Mouse (Mus musculus) frontal cortex, postnatal 10 days (tissue): Measurements from ENCODE around the gene Gtpbp10.

Source experiments
- DNase-seq, 2 experiments: peaks; one replicate each; pipeline ENCODE4 v3.0.0; 2022; ENCODE audit warnings: low spot score in 2 of 2, mixed read lengths in 1 of 2

The Gtpbp10 gene

GRCm38 (mm10) chr5:5496393-5496792, 62.9 kb downstream of the Gtpbp10 start:
- DNase-seq, result no peak

GRCm38 (mm10) chr5:5495042-5495441, 64.3 kb downstream of the Gtpbp10 start:
- no peak for DNase-seq

GRCm38 (mm10) chr5:5494269-5495005, 64.9 kb downstream of the Gtpbp10 start:
- no peak for DNase-seq

GRCm38 (mm10) chr5:5492163-5492562, 67.2 kb downstream of the Gtpbp10 start:
- no peak for DNase-seq
